ENCODE assay signal across 36 mouse cellular contexts in the genomic region with DNA sequence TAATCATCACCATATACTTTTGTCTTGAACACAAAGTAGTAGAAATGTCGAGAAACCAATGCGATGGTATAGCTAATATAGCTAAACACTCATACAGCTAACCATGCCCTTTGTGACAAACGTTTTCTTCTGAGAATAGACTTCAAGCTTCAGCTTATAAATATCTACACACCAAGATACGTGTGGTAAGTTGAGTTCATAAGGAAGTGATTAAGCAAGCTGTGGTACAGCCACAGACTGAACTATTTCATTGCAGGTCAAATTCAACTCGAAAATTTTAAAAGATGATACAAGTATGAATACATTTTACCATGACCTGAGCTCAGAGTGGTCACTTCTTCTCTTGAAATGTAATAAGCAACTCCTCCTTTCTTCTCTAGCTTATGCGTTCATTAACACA. TPM values are rescaled to one million over a fixed set of nuclear protein-coding genes. Genes with fewer than 3 reads are reported as not detected.
"Had no signal": no experiment of that assay in that cellular context is flagged by ENCODE, and none has a peak within 500 bp of the region (broad histone marks: within the 10 kb centered on the region; RNA-seq: fewer than 3 reads in every experiment).

No protein-coding gene starts in this region.

- H3K4me3 ChIP-seq: heart, embryonic 10.5 days; heart, embryonic 12.5 days; hindbrain, embryonic 10.5 days; hindbrain, embryonic 12.5 days; intestine, embryonic 15.5 days; kidney, embryonic 15.5 days; limb, embryonic 13.5 days; limb, embryonic 15.5 days; liver, embryonic 12.5 days had no signal

- H3K27ac ChIP-seq: heart, embryonic 10.5 days; hindbrain, embryonic 10.5 days; hindbrain, embryonic 12.5 days; hindbrain, embryonic 14.5 days; intestine, embryonic 15.5 days; kidney, embryonic 15.5 days; kidney, postnatal 0 days; limb, embryonic 13.5 days; limb, embryonic 15.5 days; liver, embryonic 12.5 days; liver, embryonic 14.5 days had no signal

- DNase-seq: gastrocnemius, postnatal 14 days; gastrocnemius, postnatal 36 days; heart, adult 18-20 months; heart, postnatal 10 days; heart, postnatal 4 days; kidney, adult 18-20 months; kidney, adult 8-10 months; kidney, postnatal 14 days; kidney, postnatal 36 days; layer of hippocampus, adult 9-11 months; layer of hippocampus, postnatal 36 days had no signal

- H3K4me1 ChIP-seq: heart, embryonic 10.5 days; heart, embryonic 12.5 days; hindbrain, embryonic 10.5 days; hindbrain, embryonic 12.5 days; intestine, embryonic 15.5 days; kidney, embryonic 15.5 days; limb, embryonic 13.5 days; limb, embryonic 15.5 days; liver, embryonic 12.5 days had no signal

- H3K4me2 ChIP-seq: heart, embryonic 12.5 days; hindbrain, embryonic 12.5 days; hindbrain, embryonic 14.5 days; intestine, embryonic 15.5 days; kidney, embryonic 15.5 days; limb, embryonic 13.5 days; limb, embryonic 15.5 days; liver, embryonic 12.5 days had no signal

- H3K9me3 ChIP-seq: heart, embryonic 10.5 days; heart, embryonic 12.5 days; hindbrain, embryonic 10.5 days; hindbrain, embryonic 12.5 days; intestine, embryonic 15.5 days; kidney, embryonic 15.5 days; limb, embryonic 13.5 days; limb, embryonic 15.5 days; liver, embryonic 12.5 days had no signal

- H3K9ac ChIP-seq: heart, embryonic 12.5 days; hindbrain, embryonic 12.5 days; hindbrain, embryonic 14.5 days; intestine, embryonic 15.5 days; kidney, embryonic 15.5 days; limb, embryonic 13.5 days; limb, embryonic 15.5 days; liver, embryonic 12.5 days; liver, embryonic 14.5 days had no signal

- H3K36me3 ChIP-seq: heart, embryonic 10.5 days; heart, embryonic 12.5 days; hindbrain, embryonic 10.5 days; hindbrain, embryonic 12.5 days; intestine, embryonic 15.5 days; kidney, embryonic 15.5 days; limb, embryonic 13.5 days; limb, embryonic 15.5 days; liver, embryonic 12.5 days had no signal

- H3K27me3 ChIP-seq: heart, embryonic 12.5 days; hindbrain, embryonic 12.5 days; intestine, embryonic 15.5 days; kidney, embryonic 15.5 days; limb, embryonic 13.5 days; limb, embryonic 15.5 days; liver, embryonic 12.5 days had no signal

- ATAC-seq: hindbrain, embryonic 16.5 days; inflammation-experienced regulatory T-cells, adult 6 months; intestine, embryonic 15.5 days; intestine, postnatal 0 days; liver, embryonic 12.5 days had no signal

RNA-seq across cellular contexts. Expression of gene A730009L09Rik, which starts 37.0 kb away (rescaled TPM):
- total RNA-seq: gastrocnemius, adult 18-20 months; gastrocnemius, adult 8-10 months; gastrocnemius, postnatal 14 days; gastrocnemius, postnatal 36 days; heart, adult 18-20 months; heart, adult 8-10 months; heart, postnatal 10 days; heart, postnatal 25 days; heart, postnatal 4 days; liver, adult 2 months had no signal
- polyA plus RNA-seq: gonadal fat pad, adult 2 months; heart, embryonic 10.5 days; heart, embryonic 12.5 days; heart, embryonic 14.5 days; heart, embryonic 16.5 days; hindbrain, embryonic 10.5 days; hindbrain, embryonic 12.5 days; hindbrain, embryonic 14.5 days; inflammation-experienced regulatory T-cells, adult 6 months; intestine, embryonic 15.5 days; intestine, postnatal 0 days; kidney, embryonic 15.5 days; kidney, postnatal 0 days; large intestine, adult 2 months; limb, embryonic 11.5 days; limb, embryonic 13.5 days; limb, embryonic 15.5 days; liver, adult 2 months; liver, embryonic 12.5 days; liver, embryonic 14.5 days had no signal
